Mouse (Mus musculus): ENCODE data around the gene Gpr33.

Gpr33 gene

GRCm38 (mm10) chr12:51985163-51985748 lies 42.6 kb downstream of the Gpr33 start:
- no peak for DNase-seq

DNA sequence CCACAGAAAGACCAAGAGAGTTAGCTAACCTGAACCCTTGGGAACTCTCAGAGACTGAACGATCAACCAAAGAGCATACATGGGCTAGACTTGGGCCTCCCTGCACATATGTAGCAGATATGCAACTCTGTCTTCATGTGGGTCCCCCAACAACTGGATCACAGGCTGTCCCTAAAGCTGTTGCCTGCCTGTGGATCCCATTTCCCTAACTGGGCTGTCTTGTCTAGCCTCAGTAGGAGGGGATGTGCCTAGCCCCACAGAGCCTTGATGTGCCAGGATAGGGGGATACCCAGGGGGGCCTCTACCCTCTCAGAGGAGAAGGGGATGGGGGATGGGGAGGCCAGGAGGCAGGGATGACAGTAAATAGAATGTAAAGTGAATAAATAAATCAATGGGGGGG lies 44.2 kb downstream of the Gpr33 start:
- no peak for DNase-seq

- DNase-seq = no peak
These were observed 51.3 kb downstream of the Gpr33 start for GRCm38 (mm10) chr12:51976531-51976930.

GRCm38 (mm10) chr12:51974381-51974780 lies 53.5 kb downstream of the Gpr33 start:
- no peak for DNase-seq
